Mouse (Mus musculus): ENCODE results near the gene Psmg3.

The Psmg3 gene

DNA sequence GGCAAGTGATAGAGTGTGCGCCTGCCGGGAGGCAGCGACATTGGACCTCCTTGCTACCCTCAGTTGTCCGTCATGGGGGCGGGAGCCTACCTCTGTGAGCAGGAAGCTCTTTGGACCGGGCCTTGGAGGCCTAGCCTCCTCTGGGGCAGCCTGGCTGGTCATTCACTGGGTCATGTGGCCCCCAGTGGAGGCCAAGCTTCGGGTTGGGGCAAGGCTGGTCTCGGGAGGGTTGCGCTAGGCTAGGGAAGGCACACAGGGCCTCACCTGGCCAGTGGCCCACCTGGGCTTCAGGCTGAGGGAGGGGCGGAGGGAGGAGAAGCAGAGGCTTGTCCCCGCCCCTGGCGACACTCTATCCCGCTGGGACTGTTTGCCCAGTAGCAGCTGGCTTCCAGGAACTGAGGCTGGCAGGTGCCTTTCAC is 12.7 kb downstream of the Psmg3 start:
- DNase-seq, result no peak

DNA sequence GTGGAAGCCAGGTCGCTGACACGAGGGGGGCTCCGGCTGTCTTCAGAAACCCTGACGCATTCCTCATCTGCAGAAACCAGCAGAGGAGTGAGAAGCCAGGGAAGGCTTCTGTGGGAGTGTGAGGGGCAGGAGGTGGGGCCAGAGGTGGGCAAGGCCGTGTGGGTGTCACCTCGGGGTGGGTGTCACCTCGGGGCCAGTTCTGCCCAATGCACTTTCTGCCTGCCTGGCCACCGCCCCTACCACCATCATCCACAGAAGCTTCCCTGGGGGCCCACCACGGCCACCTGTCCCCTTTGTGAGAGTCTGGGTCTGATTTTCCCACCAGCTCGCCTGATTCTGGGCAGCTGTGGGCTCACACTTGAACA is 13.6 kb downstream of the Psmg3 start:
- no peak for DNase-seq

DNA sequence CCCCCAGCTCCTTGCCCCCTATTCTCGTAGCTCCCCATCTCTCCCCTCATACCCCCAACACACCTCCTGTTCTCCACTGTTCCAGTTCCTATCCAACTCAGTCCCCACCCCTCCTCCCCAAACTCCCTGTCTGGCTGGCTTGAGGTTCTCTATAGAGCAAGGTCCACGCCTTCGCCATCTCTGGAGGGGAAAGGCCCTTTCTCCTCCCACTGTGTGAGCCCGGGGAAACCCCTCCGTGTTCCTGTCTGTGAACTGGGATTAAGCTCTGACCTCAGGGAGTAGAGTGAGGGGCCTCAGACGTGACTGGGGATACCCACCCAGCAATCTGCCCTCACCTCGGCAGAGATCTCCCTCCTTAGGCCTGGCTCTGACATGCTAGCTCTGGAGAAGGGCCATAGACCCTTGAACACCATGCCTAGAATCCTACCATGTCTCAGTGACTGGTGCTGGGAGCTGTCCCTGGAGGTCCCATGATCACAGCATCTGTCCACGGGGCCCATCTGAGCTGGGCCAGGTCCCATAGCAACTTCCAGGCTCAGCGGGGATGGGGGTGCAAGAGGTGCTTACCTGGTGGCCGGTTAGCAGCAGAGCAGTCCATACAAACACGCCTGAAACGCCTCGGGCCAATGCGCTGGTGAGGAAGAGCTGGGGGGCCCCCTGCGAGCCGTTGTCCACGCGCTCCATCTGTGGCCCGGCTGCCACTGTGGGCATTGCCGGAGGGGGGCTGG is 14.1 kb downstream of the Psmg3 start:
- no peak for DNase-seq

DNA sequence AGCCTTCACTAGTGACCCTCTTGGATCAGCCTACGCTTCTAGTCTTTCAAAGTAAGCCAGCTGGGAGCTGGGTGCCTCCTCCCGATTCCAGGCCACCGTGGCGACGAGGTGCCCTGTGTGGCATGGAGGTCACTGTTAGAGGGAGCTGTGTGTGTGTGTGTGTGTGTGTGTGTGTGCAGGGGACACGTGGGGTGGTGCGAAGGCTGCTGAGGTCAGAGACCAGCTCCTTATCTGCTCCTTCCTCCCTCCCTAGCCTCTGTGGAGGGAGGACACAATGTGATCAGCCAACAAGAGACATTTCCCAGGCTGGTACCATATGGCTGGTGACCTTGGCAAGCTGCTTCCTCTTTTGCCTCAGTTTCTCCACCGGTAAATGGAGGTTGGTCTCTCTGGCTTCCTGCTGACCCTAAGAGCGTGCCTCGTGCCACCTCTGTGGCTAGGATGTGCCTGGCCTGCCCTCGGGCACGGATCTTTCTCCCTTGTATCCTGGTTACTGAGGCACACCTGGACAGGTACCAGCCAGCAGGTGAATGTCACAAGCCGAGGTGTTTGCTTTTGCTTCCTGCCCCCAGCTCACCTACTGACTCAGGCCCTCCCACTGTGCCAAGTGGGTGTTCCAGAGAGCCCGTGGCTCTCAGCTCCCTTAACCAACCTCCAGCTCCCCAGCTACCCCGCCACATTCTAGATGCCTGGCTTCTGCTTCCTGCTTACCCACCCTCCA is 14.8 kb downstream of the Psmg3 start:
- no peak for DNase-seq

GRCm38 (mm10) chr5:139809397-139809796 is 17.3 kb downstream of the Psmg3 start:
- no peak for DNase-seq

GRCm38 (mm10) chr5:139805924-139806323 is 20.8 kb downstream of the Psmg3 start:
- no peak for DNase-seq

DNA sequence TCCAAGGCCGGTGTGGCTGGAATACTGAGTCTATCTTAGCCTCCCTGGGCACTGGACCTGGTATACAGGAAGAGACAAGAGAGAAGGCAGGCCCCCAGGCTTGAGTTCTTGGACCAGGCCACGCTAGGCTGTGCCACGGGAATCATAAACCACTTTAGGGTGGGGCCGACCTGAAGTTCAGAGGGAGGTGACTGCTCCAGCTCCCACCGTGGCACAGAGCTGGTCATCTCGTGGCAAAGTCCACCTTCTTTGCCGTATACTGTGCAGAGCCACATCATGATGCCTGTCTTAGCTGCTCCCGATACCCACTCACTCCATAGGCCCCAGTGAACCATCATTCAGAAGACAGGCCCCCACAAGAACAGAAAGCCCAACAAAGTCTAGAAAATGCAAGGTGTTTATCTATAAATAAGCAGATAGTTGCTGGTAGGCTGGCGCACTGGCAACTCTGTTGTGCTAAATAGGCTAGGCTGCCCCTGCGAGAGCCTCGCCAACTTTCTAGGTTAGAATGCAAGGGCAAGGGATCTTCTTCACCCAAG is 22.0 kb downstream of the Psmg3 start:
- DNase-seq, result no peak

DNA sequence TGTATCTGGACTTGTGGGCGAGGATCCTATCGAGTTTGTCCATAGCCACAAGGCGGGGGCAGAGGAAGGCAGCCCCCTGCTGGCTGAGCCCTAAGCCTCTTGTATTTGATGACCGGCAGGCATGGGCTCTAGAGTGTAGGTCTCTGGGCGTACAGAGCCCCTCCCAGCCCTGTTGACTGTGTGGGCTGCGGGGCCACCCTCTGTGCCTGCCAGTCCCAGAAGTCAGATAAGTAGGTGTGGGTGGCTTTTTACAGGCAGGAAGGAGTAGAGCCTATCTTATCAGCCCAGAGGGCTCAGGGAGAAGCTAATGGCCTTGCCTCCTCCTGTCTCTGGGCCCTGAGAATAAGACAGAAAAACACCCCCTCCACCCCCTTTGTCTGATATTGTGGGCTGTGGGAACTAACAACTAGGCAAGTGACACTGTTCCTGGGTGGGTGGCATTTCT is 22.6 kb downstream of the Psmg3 start:
- no peak for DNase-seq

DNA sequence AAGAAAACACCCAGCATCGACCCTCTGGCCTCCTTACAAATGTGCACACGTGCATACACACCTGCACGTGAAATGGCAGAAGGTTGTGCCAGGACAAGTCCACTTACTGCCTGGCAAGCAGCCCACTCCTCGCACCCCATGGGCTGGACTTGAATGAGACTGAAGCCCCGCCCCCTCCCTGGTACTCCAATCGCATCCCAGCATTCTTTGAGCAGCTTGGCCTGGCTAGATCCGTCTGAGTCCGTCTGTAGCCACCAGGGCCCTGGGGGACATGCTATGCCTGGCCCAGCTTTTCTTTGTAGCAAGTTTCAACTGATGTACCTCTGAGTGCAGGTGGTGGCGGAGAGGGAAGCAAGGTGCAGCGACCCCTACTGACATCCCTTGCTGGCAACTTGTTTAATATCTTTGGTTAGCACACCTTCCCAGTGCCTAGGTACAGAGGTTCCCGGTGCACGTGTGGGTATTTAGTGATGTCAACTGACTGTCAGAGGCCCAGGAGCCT is 23.0 kb downstream of the Psmg3 start:
- DNase-seq, result no peak

DNA sequence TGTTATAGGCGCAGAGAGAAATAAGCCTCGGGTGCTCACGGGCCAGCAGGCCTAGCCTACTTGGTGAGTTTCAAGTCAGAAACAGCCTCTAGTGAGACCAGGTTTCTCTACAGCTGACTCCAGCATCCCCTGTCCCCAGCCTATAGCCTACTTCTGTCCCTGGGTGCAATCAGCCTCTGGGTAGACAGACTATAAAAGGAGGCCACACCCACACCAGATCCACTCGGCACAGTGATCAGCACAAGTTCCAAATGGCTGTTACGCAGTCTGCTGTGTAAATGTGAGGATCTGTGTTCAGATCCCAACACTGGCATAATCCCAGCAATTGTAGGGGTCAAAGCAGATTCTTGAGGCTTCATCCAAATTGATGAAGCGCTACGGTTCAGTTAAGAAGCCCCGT is 23.5 kb downstream of the Psmg3 start:
- no peak for DNase-seq

- no peak for DNase-seq
Measured at GRCm38 (mm10) chr5:139801880-139802279, 24.8 kb downstream of the Psmg3 start.

DNA sequence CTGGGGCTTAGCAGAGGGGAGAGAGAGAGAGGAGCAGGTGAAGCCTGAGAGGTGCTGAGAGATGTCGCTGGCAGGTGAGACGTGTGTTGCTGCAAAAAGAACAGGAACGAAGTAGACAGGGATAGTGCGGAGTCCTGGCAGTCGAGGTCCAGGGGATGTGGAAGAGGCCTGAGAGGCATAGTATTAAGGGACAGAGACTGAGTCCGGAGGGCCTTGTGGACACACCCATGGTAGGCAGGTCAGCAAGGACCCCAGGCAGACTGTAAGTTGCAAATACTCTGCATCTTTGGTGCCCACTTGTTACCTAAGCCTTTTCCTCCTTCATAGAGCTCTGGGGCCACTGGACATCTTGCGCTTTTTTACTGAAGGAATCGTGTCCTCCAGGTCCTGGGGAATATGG is 25.5 kb downstream of the Psmg3 start:
- no peak for DNase-seq

DNA sequence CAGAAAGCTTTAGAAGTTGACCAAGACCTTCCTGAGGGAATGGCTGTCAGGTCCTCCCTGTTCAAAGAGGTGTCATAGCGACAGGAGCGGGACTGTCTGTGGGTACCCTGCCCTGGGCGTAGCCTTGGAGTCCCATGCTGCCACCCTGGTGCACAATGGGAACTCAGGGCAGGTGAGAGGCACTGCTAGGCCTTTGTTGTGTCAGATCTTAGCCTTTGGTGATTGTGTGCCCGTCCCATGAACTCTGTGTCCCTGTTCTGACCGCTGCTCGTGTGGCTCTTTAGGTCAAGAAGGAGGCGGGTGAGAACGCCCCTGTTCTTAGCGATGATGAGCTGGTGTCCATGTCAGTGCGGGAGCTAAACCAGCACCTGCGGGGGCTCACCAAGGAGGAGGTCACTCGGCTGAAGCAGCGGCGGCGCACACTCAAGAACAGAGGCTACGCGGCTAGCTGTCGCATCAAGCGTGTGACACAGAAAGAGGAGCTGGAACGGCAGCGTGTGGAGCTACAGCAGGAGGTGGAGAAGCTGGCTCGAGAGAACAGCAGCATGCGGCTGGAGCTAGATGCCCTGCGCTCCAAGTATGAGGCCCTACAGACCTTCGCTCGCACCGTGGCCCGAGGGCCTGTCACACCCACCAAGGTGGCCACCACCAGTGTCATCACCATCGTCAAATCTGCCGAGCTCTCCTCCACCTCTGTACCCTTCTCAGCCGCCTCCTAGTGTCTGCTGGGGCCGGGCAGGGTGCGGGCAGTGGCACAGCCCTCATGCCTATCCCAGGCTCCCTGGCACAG is 26.7 kb downstream of the Psmg3 start:
- no peak for DNase-seq

- DNase-seq, result no peak
Measured at GRCm38 (mm10) chr5:139799041-139799440, 27.6 kb downstream of the Psmg3 start.

DNA sequence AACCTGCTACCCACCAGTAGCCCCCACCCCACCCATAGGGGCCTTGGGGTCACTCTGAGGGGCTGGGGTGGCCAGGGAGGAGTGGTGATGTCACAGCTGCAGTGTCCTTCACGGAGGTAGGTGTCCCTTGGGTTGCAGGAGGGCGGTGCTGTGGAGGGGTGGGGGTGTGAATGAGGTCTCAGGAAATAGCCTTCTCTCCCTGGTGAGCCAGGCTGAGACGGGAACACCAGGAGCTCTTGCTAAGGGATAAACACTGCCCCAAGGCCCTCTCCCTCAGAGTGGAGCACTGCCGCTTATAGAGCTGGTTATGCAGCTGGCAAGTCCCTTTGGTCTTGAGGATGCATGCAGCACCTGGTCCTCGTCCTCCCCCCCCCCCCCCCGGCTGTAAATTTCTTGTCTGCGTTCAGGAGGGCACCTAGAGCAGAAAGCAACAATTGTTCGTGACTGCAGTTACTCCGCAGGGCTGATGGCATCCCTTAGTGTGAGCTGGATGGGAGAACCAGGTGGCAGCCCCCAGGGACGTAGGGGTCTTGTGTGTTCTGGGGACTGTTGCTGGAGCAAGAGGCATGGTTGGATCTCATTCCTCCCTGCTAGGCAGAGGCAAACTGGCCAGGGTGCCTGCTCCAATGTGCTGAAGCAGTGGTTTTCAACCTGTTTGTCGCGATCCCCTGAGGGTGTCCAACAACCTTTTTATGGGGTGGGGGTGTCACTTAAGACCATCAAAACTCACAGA is 28.4 kb downstream of the Psmg3 start:
- no peak for DNase-seq

GRCm38 (mm10) chr5:139797473-139798167 is 29.1 kb downstream of the Psmg3 start:
- DNase-seq, result peak; percentile 77

DNA sequence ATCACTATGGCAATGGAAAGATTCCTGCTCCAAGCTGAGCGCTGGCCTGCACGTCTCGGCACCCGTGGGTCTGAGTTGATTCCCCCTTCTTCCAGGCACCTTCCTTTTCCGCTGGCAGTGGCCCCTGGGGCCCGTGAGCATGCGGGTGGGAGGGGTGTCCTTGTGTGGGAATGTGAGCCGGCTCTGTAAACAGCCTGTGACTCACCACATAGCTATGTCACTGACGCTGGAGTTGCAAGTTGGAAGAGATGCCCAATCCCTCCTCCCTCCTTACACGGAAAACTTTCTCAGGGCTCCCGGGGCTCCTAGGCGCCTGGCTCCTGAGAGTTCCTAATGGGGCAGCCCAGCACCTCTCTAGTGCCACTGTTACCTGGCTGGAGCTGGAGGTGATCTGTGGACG is 29.8 kb downstream of the Psmg3 start:
- peak; percentile 79 for DNase-seq

DNA sequence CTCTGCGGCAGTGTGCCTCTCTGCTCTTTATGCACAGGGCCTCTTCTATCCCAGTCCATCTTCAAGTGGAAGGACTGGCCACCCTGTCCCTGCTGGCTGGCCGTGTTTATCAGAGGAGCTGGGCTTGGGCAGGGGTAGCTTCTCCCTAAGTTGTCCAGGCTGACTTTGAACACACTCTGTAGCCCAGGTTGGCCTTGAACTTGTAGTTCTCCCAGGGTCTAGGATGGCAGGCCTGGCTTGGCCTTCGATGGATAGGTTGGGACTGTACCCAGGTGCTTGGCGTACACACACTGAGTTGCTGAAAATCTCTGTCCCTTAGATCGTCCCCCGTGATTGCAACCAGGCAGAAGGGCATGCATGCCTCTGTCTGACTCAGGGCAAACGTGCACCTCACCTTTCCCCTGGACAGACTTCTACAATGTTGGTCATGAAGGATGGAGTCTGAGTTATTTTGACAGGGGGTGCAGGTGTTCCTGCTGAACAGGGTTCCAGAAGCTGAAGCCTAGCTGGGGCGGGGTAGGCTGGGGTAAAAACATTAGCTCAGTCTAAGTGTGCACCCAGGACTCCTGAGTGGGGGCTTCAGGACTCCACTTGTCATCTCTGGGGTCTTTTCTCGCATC is 30.6 kb downstream of the Psmg3 start:
- no peak for DNase-seq

DNA sequence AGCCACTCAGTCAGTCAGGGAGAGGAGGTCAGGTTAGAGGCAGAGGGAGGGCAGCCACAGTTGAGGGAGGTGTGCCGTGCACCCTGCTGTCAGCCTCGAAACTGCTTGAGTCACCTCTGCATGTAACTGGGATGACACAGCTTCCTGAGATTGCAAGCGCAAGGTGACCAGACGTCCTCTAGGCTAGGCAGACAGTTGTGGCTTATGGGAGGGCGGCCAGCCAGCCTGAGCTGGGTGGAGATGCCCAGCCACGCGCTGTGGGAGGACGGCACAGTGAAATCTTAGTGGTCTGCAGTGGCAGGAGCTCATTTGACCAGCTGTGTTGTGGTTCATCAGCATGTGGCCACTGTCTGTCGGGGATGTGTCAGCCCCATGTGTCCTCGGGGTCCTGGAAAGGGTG is 31.7 kb downstream of the Psmg3 start:
- DNase-seq, result no peak

GRCm38 (mm10) chr5:139794137-139794536 is 32.5 kb downstream of the Psmg3 start:
- no peak for DNase-seq

DNA sequence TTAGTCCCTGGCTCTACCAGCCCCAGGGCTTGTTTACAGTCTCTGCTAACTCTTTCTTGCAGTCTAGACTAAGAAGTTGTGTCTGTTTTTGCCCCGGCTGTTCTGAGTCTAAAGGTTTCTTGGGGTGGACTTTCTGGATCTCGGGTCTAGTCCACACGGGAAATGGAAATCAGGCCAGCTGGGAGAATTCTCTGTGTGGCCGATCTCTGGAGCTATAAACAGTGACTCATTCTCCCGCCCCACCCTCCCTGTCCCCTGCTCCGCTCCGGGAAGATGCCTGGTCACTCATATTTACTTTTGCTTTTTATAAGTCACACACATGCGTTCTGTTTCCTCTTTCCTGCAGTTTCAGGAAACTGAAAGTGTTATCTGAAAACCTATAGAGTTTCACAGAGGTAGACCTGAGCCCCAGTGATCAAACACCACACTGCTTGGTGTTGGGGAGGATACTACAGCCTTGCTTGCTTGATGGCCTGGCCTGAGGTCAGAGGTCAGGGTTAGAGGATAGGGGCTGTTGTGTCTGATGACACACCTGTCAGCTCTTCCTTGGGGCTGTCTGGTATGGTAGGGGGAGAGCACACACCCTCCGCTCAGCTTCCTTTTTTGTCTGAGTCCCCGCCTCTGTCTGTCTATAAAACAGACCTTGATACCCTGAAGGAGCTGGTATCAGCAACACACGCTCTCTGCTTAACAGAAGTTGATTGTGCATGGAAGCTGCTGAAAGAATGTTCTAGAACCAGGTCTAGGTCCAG is 33.2 kb downstream of the Psmg3 start:
- no peak for DNase-seq

Measured in right cerebral cortex, adult 18-20 months (tissue).